Mouse (Mus musculus) frontal cortex, postnatal 25 days (tissue): Measurements from ENCODE around the gene Klhl34.

Experiments
- DNase-seq, 2 experiments: peaks; one replicate each; pipeline ENCODE4 v3.0.0; 2022; ENCODE audit warnings: low spot score in 2 of 2

The Klhl34 gene

GRCm38 (mm10) chrX:157818207-157818920, at the start of gene Klhl34:
Gene Klhl34 (plus strand): TSS chrX:157818435.
- no peak for DNase-seq

- DNase-seq = no peak
Observed at GRCm38 (mm10) chrX:157801669-157802068, 16.6 kb upstream of the Klhl34 start.

- no peak for DNase-seq
Observed at GRCm38 (mm10) chrX:157809721-157810120, 8.5 kb upstream of the Klhl34 start.

- no peak for DNase-seq
Observed at GRCm38 (mm10) chrX:157817571-157818206, 546 bp upstream of the Klhl34 start.

GRCm38 (mm10) chrX:157818921-157819260, 656 bp downstream of the Klhl34 start:
- DNase-seq = no peak

- no peak for DNase-seq
Observed at GRCm38 (mm10) chrX:157829983-157830382, 11.7 kb downstream of the Klhl34 start.
